Comparison of ENCODE assay signal across 8 mouse cellular contexts in genomic region chr10:115252321-115252757, GRCm38 (mm10). TPM values are rescaled to one million over a fixed set of nuclear protein-coding genes. Genes with fewer than 3 reads are reported as not detected.
DNase-seq lines count a peak whose midpoint lies in the region; ATAC-seq lines count a peak whose summit lies in the region.

No protein-coding gene starts in this region.

- intact Hi-C loops in gastrocnemius, postnatal 14 days (cut with DNase I; ENCODE audit: low total_unique reads) = loop anchor here (10.0 kb wide), 1 partner anchor 52 kb away; no protein-coding TSS in a partner anchor

- no peaks in the 10 kb centered on the region for H3K36me3 ChIP-seq in heart, embryonic 10.5 days
- H3K36me3 ChIP-seq in kidney, embryonic 15.5 days = no peaks in the 10 kb centered on the region
- 0 out of 2 replicates have a peak, but pooled peaks cover 2% of the 10 kb centered on the region for H3K36me3 ChIP-seq in splenic B cell, adult 2 months (ENCODE audit: control insufficient read depth, insufficient read depth, low read length, poor library complexity, severe bottlenecking)

- H3K9me3 ChIP-seq in heart, embryonic 10.5 days = no peaks in the 10 kb centered on the region
- H3K9me3 ChIP-seq in kidney, embryonic 15.5 days (replicated peaks) = no peaks in the 10 kb centered on the region

- 1% methylated on average over 10 of the region's 10 CpGs for WGBS in heart, embryonic 10.5 days
- WGBS in kidney, embryonic 15.5 days = 5% methylated on average over 10 of the region's 10 CpGs

- H3K4me1 ChIP-seq in heart, embryonic 10.5 days = peaks cover 20% of the 10 kb centered on the region
- peaks cover 22% of the 10 kb centered on the region for H3K4me1 ChIP-seq in kidney, embryonic 15.5 days

- peak; percentile 47 for DNase-seq in ES-CJ7 (ENCODE audit: low read depth, low spot score)
- DNase-seq in c-Kit-positive CD71-positive TER-119-positive erythroid progenitor cells, embryonic 14.5 days (ENCODE audit: low spot score) = peak; percentile 57
- DNase-seq in heart, embryonic 10.5 days (ENCODE audit: low spot score) = peak; percentile 76
- DNase-seq in lung, postnatal 36 days = peak; percentile 68
- peak; percentile 50 for DNase-seq in splenic B cell, adult 2 months (ENCODE audit: low read depth, low spot score)
- no peak for DNase-seq in gastrocnemius, postnatal 14 days
- no peak for DNase-seq in frontal cortex, adult 2 months (ENCODE audit: extremely low spot score in 1 of 2, low spot score in 1 of 2)

- H3K4me2 ChIP-seq in kidney, embryonic 15.5 days = peak overlapping the region; percentile 78

- peak overlapping the region; percentile 97 for H3K4me3 ChIP-seq in heart, embryonic 10.5 days
- H3K4me3 ChIP-seq in kidney, embryonic 15.5 days (replicated peaks) = peak overlapping the region; percentile 84

- H3K9ac ChIP-seq in kidney, embryonic 15.5 days = peak overlapping the region; percentile 37

- no peaks in the 10 kb centered on the region for H3K27me3 ChIP-seq in heart, embryonic 10.5 days (ENCODE audit: insufficient read depth, poor library complexity, severe bottlenecking)
- H3K27me3 ChIP-seq in kidney, embryonic 15.5 days = no peaks in the 10 kb centered on the region
- no peaks in the 10 kb centered on the region for H3K27me3 ChIP-seq in splenic B cell, adult 2 months (ENCODE audit: control insufficient read depth, insufficient read depth, low read length, poor library complexity, severe bottlenecking)

- peak; percentile 11; the same call in 1 of the 2 replicates for ATAC-seq in kidney, embryonic 15.5 days (replicated peaks; ENCODE audit: low FRiP score)

- peak overlapping the region; percentile 91 for H3K27ac ChIP-seq in heart, embryonic 10.5 days
- peak overlapping the region; percentile 83 for H3K27ac ChIP-seq in kidney, embryonic 15.5 days

RNA-seq across cellular contexts. Expression of gene Tbc1d15, which starts 1.1 kb away (rescaled TPM):
- polyA plus RNA-seq in heart, embryonic 10.5 days (2016; fragmentation: Nextera tagmentation; extraction: Ambion mirVana) = 46.7 and 50.8 TPM in 2 replicates
- polyA plus RNA-seq in kidney, embryonic 15.5 days (2015; fragmentation: Nextera tagmentation; extraction: Ambion mirVana) = 52.3 and 57.0 TPM in 2 replicates
- 10 to 100 TPM; 35.6 to 39.4 TPM for total RNA-seq in gastrocnemius, postnatal 14 days (2021)
- 25.5 and 27.3 TPM in 2 replicates for polyA plus RNA-seq in frontal cortex, adult 2 months (2012; rRNA removed)

Comparison
In these comparisons a context has a peak if more than half of its experiments do, and no peak if none do; other contexts are left out.
1. DNase-seq: peak in ES-CJ7 (single experiment), c-Kit-positive CD71-positive TER-119-positive erythroid progenitor cells, embryonic 14.5 days (single experiment), heart, embryonic 10.5 days (single experiment), lung, postnatal 36 days (single experiment) and splenic B cell, adult 2 months (single experiment); none in gastrocnemius, postnatal 14 days (single experiment) and frontal cortex, adult 2 months (0 of 2).